Mouse (Mus musculus): ENCODE results near the gene Wdpcp. TPM values are rescaled to one million over a fixed set of nuclear protein-coding genes. Genes with fewer than 3 reads are reported as not detected.

The Wdpcp gene
- polyA plus RNA-seq, 1 experiment from 2014 or later, result 10.7 TPM

DNA sequence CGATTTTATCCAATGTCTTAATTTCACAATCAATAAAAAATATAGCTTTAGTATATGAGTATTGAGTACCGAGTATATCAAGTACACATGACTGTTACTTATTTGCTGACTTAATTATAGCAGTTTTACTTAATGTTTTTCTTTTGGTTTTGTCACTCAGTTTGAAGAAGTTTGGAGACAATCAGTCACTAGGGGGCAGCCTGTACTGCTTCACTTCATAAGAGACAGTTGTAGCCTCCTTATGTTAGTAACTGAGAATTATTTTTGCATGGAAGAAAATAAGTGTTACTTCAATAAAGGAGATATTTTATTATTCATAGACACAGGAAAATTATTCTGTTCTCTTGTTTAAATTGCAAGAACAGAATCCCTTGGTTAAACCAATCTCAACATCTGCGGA is 87.0 kb downstream of the Wdpcp start:
- Histone ChIP-seq H3K4me2 (replicated peaks; ENCODE audit: low read depth, low read length) (no peak overlapping the region), H3K36me3 (ENCODE audit: control insufficient read depth, insufficient read depth, low read length) (no peaks in the 10 kb centered on the region), H3K27me3 (ENCODE audit: control insufficient read depth, insufficient read depth, low read length) (no peaks in the 10 kb centered on the region), H3K4me3 (ENCODE audit: low read depth, low read length) (no peak overlapping the region), H3K27ac (ENCODE audit: low read length) (no peak overlapping the region), H3K9ac (replicated peaks; ENCODE audit: low read depth, low read length) (no peak overlapping the region), H3K4me1 (ENCODE audit: control insufficient read depth, insufficient read depth, low read length) (no peaks in the 10 kb centered on the region), H3K9me3 (ENCODE audit: control insufficient read depth, low read depth, low read length) (no peaks in the 10 kb centered on the region)
- 64% methylated on average over 3 of the region's 3 CpGs for WGBS
- ATAC-seq (ENCODE audit: insufficient number of reproducible peaks, insufficient read depth, low FRiP score, low read depth), result no peak

DNA sequence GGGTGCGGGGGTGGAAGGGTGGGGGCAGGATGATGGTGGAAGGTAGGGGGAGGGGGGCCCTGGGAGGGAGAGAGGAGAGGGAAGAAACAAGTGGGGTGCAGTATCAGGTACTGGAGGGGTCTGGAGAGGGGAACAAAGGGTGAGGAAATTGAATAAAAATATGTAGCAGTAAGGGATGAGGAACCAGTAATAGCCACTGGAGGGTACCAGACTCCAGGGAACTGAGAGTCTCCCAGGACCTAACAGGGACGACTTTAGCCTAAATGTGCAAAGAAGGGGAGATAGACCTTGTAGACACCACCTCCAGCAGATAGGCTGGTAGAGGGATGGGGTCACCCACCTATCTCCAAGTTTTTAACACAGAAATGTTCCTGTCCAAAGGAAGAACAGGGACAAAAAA is 105.0 kb downstream of the Wdpcp start:
- no peaks in the 10 kb centered on the region for H3K4me1 ChIP-seq (ENCODE audit: control insufficient read depth, insufficient read depth, low read length)
- H3K4me3 ChIP-seq (ENCODE audit: low read depth, low read length), result no peak overlapping the region
- H3K4me2 ChIP-seq (replicated peaks; ENCODE audit: low read depth, low read length), result no peak overlapping the region
- no peaks in the 10 kb centered on the region for H3K27me3 ChIP-seq (ENCODE audit: control insufficient read depth, insufficient read depth, low read length)
- WGBS, result 70% methylated on average over 2 of the region's 2 CpGs
- no peaks in the 10 kb centered on the region for H3K36me3 ChIP-seq (ENCODE audit: control insufficient read depth, insufficient read depth, low read length)
- ATAC-seq (ENCODE audit: insufficient number of reproducible peaks, insufficient read depth, low FRiP score, low read depth), result no peak
- H3K27ac ChIP-seq (ENCODE audit: low read length), result no peak overlapping the region
- H3K9me3 ChIP-seq (ENCODE audit: control insufficient read depth, low read depth, low read length), result no peaks in the 10 kb centered on the region
- no peak overlapping the region for H3K9ac ChIP-seq (replicated peaks; ENCODE audit: low read depth, low read length)

GRCm38 (mm10) chr11:21688441-21688840 is 116.4 kb downstream of the Wdpcp start:
- Histone ChIP-seq H3K4me1 (ENCODE audit: control insufficient read depth, insufficient read depth, low read length) (no peaks in the 10 kb centered on the region), H3K9ac (replicated peaks; ENCODE audit: low read depth, low read length) (no peak overlapping the region), H3K27me3 (ENCODE audit: control insufficient read depth, insufficient read depth, low read length) (no peaks in the 10 kb centered on the region), H3K27ac (ENCODE audit: low read length) (no peak overlapping the region), H3K4me3 (ENCODE audit: low read depth, low read length) (no peak overlapping the region), H3K9me3 (ENCODE audit: control insufficient read depth, low read depth, low read length) (no peaks in the 10 kb centered on the region), H3K36me3 (ENCODE audit: control insufficient read depth, insufficient read depth, low read length) (no peaks in the 10 kb centered on the region), H3K4me2 (replicated peaks; ENCODE audit: low read depth, low read length) (no peak overlapping the region)
- 85% methylated on average over 6 of the region's 6 CpGs for WGBS
- no peak for ATAC-seq (ENCODE audit: insufficient number of reproducible peaks, insufficient read depth, low FRiP score, low read depth)

DNA sequence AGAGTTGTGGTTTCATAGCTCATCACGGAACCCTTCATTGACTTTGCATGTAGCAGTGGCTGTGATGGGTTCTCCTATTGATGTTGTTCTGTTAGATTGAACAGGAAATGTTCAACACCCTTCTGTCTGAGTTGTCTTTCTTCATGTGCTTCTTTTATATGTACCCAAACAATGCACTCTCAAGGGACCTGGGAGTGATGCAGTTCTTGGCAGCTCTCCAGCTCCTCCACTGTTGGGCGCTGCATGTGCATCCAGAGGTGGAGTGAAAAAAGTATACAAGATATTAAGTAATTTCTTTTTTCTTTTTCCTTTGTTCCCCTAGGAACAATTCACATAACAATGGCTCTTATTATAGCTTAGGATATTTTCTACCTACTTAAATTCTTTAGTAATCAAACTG is 118.7 kb downstream of the Wdpcp start:
- Histone ChIP-seq H3K4me3 (ENCODE audit: low read depth, low read length) (no peak overlapping the region), H3K27ac (ENCODE audit: low read length) (no peak overlapping the region), H3K27me3 (ENCODE audit: control insufficient read depth, insufficient read depth, low read length) (no peaks in the 10 kb centered on the region), H3K4me1 (ENCODE audit: control insufficient read depth, insufficient read depth, low read length) (no peaks in the 10 kb centered on the region), H3K9me3 (ENCODE audit: control insufficient read depth, low read depth, low read length) (no peaks in the 10 kb centered on the region), H3K36me3 (ENCODE audit: control insufficient read depth, insufficient read depth, low read length) (no peaks in the 10 kb centered on the region; the same call in 1 of the 2 replicates), H3K9ac (replicated peaks; ENCODE audit: low read depth, low read length) (no peak overlapping the region), H3K4me2 (replicated peaks; ENCODE audit: low read depth, low read length) (no peak overlapping the region)
- 76% methylated on average over 2 of the region's 2 CpGs for WGBS
- ATAC-seq (ENCODE audit: insufficient number of reproducible peaks, insufficient read depth, low FRiP score, low read depth), result no peak

DNA sequence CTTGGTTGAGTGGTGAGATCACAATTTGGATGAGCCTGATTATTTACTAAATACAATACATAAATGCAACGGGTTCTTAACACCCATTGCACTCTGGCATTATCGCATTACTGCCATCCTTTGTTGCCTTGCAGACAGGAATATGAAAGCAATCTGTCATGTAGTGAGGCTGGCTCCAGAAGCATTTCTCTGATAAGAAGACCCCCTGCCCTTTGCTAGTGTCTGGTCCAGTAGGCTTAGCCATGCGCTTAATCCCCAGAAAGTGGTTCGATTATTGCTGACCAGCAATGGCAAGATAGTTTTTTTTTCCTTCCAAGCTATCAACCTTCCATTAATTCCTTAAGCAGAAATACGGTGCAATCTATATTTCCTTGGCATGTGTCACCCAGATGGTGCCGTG is 122.1 kb downstream of the Wdpcp start:
- Histone ChIP-seq H3K9ac (replicated peaks; ENCODE audit: low read depth, low read length) (no peak overlapping the region), H3K4me3 (ENCODE audit: low read depth, low read length) (no peak overlapping the region), H3K27ac (ENCODE audit: low read length) (no peak overlapping the region), H3K36me3 (ENCODE audit: control insufficient read depth, insufficient read depth, low read length) (no peaks in the 10 kb centered on the region; the same call in 1 of the 2 replicates), H3K4me1 (ENCODE audit: control insufficient read depth, insufficient read depth, low read length) (no peaks in the 10 kb centered on the region), H3K9me3 (ENCODE audit: control insufficient read depth, low read depth, low read length) (no peaks in the 10 kb centered on the region), H3K4me2 (replicated peaks; ENCODE audit: low read depth, low read length) (no peak overlapping the region), H3K27me3 (ENCODE audit: control insufficient read depth, insufficient read depth, low read length) (no peaks in the 10 kb centered on the region)
- ATAC-seq (ENCODE audit: insufficient number of reproducible peaks, insufficient read depth, low FRiP score, low read depth), result no peak
- 83% methylated on average over 6 of the region's 6 CpGs for WGBS

GRCm38 (mm10) chr11:21697642-21698041 is 125.6 kb downstream of the Wdpcp start:
- Histone ChIP-seq H3K4me3 (ENCODE audit: low read depth, low read length) (no peak overlapping the region), H3K36me3 (ENCODE audit: control insufficient read depth, insufficient read depth, low read length) (no peaks in the 10 kb centered on the region; the same call in 1 of the 2 replicates), H3K27me3 (ENCODE audit: control insufficient read depth, insufficient read depth, low read length) (no peaks in the 10 kb centered on the region), H3K4me2 (replicated peaks; ENCODE audit: low read depth, low read length) (no peak overlapping the region), H3K9ac (replicated peaks; ENCODE audit: low read depth, low read length) (no peak overlapping the region), H3K4me1 (ENCODE audit: control insufficient read depth, insufficient read depth, low read length) (no peaks in the 10 kb centered on the region), H3K27ac (ENCODE audit: low read length) (no peak overlapping the region), H3K9me3 (ENCODE audit: control insufficient read depth, low read depth, low read length) (no peaks in the 10 kb centered on the region)
- no peak for ATAC-seq (ENCODE audit: insufficient number of reproducible peaks, insufficient read depth, low FRiP score, low read depth)
- 73% methylated on average over 3 of the region's 3 CpGs for WGBS

DNA sequence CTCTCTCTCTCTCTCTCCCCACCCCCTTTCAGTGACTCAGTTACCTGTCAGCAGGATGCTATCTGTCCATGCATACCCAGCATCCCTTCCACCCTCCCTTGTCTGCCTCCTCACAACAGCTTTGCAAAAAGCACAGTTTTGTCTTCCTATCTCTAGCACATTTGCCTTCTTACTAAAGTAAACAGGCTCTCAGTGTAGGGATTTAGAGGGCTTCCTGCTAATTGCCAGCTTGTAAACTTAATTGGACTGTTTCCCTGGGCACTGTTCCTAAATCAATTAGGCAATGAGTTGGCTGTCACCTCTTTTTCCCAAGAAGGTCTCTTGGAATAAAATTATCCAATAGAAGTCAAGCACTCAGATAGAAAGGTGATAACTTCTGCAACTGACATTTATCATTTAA is 141.5 kb downstream of the Wdpcp start:
- Histone ChIP-seq H3K27me3 (ENCODE audit: control insufficient read depth, insufficient read depth, low read length) (no peaks in the 10 kb centered on the region), H3K9me3 (ENCODE audit: control insufficient read depth, low read depth, low read length) (no peaks in the 10 kb centered on the region), H3K4me1 (ENCODE audit: control insufficient read depth, insufficient read depth, low read length) (no peaks in the 10 kb centered on the region), H3K9ac (replicated peaks; ENCODE audit: low read depth, low read length) (no peak overlapping the region), H3K27ac (ENCODE audit: low read length) (no peak overlapping the region), H3K4me3 (ENCODE audit: low read depth, low read length) (no peak overlapping the region), H3K4me2 (replicated peaks; ENCODE audit: low read depth, low read length) (no peak overlapping the region), H3K36me3 (ENCODE audit: control insufficient read depth, insufficient read depth, low read length) (no peaks in the 10 kb centered on the region)
- ATAC-seq (ENCODE audit: insufficient number of reproducible peaks, insufficient read depth, low FRiP score, low read depth), result no peak

DNA sequence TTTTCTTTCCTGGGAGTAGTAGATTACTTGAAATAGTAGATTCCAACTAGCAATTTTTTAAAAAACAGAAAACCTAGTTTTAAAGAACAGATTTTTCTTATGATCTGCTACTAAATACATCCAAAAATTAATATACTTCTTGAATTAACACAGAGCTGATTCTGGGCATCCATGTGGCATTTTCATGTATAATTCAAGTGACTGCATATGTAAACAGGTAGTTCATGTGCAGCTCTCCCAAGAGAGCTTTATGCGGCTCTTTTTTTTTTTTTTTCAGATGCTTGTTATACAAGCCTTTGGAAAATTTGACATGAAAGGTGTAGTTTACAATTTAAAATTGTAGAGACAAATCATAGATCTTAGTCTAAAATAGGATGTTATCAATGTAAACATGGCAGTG is 142.0 kb downstream of the Wdpcp start:
- Histone ChIP-seq H3K36me3 (ENCODE audit: control insufficient read depth, insufficient read depth, low read length) (no peaks in the 10 kb centered on the region), H3K9me3 (ENCODE audit: control insufficient read depth, low read depth, low read length) (no peaks in the 10 kb centered on the region), H3K4me2 (replicated peaks; ENCODE audit: low read depth, low read length) (no peak overlapping the region), H3K9ac (replicated peaks; ENCODE audit: low read depth, low read length) (no peak overlapping the region), H3K27me3 (ENCODE audit: control insufficient read depth, insufficient read depth, low read length) (no peaks in the 10 kb centered on the region), H3K4me3 (ENCODE audit: low read depth, low read length) (no peak overlapping the region), H3K4me1 (ENCODE audit: control insufficient read depth, insufficient read depth, low read length) (no peaks in the 10 kb centered on the region), H3K27ac (ENCODE audit: low read length) (no peak overlapping the region)
- no peak for ATAC-seq (ENCODE audit: insufficient number of reproducible peaks, insufficient read depth, low FRiP score, low read depth)
- WGBS, result 92% methylated on average over 1 of the region's 1 CpGs

DNA sequence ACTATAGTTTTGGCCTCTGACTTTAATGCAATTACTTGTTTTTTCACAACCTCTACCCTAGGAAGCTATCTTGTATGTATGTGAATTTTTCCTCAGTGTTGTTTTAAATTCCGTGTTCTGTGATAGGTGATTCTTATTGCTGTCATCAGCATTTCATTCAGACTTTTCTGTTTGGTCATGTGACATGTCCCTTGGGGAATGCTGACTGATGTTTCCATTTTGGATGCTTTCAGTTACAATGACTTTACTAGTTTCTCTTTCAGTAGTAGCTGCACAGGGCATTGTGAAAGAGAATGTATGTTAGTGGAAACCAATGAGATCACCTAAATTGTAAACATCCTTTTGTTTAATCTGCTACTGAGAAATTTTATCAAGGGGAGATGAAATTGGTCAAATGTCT is 154.3 kb downstream of the Wdpcp start:
- H3K27ac ChIP-seq (ENCODE audit: low read length), result no peak overlapping the region
- no peaks in the 10 kb centered on the region for H3K9me3 ChIP-seq (ENCODE audit: control insufficient read depth, low read depth, low read length)
- H3K27me3 ChIP-seq (ENCODE audit: control insufficient read depth, insufficient read depth, low read length), result no peaks in the 10 kb centered on the region
- WGBS, result 74% methylated on average over 1 of the region's 1 CpGs
- H3K4me2 ChIP-seq (replicated peaks; ENCODE audit: low read depth, low read length), result no peak overlapping the region
- no peak for ATAC-seq (ENCODE audit: insufficient number of reproducible peaks, insufficient read depth, low FRiP score, low read depth)
- H3K9ac ChIP-seq (replicated peaks; ENCODE audit: low read depth, low read length), result no peak overlapping the region
- H3K4me1 ChIP-seq (ENCODE audit: control insufficient read depth, insufficient read depth, low read length), result 0 out of 2 replicates have a peak, but pooled peaks cover 5% of the 10 kb centered on the region
- no peaks in the 10 kb centered on the region for H3K36me3 ChIP-seq (ENCODE audit: control insufficient read depth, insufficient read depth, low read length)
- no peak overlapping the region for H3K4me3 ChIP-seq (ENCODE audit: low read depth, low read length)
